Mouse (Mus musculus) G1E (cell line): ENCODE data around the gene 4933424G06Rik. TPM values are rescaled to one million over a fixed set of nuclear protein-coding genes. Genes with fewer than 3 reads are reported as not detected.

Experiments
- ATAC-seq: 2 replicates; pipeline ENCODE4 v1.8.0; 2016; ENCODE audit warnings: mild to moderate bottlenecking; ENCODE audit not compliant: insufficient number of reproducible peaks, poor library complexity, low FRiP score, severe bottlenecking; ENCODE audit errors: extremely low read depth
- DNase-seq: peaks from one replicate; pipeline ENCODE4 v3.0.0; 2012; ENCODE audit warnings: low spot score
- H3K27me3 ChIP-seq: 2 replicates; pipeline ENCODE4 v1.6.1; 2012; ENCODE audit warnings: mild to moderate bottlenecking, low read length, inconsistent platforms; ENCODE audit not compliant: insufficient read depth
- H3K36me3 ChIP-seq: replicated peaks from 2 replicates; pipeline ENCODE3; 2012; ENCODE audit warnings: mild to moderate bottlenecking, inconsistent platforms
- H3K4me1 ChIP-seq: 2 replicates; pipeline ENCODE4 v1.6.1; 2012; ENCODE audit warnings: low read depth, low read length, inconsistent platforms, mixed read lengths; ENCODE audit not compliant: insufficient read depth
- H3K4me3 ChIP-seq: 2 replicates; pipeline ENCODE4 v1.5.1; 2012; ENCODE audit warnings: low read depth, mild to moderate bottlenecking, inconsistent platforms, low read length, moderate library complexity, mixed read lengths
- H3K9me3 ChIP-seq: replicated peaks from 2 replicates; pipeline ENCODE4 v1.6.1; 2012; ENCODE audit warnings: inconsistent platforms
- CTCF ChIP-seq: IDR thresholded peaks from 2 replicates; pipeline ENCODE4 v1.5.1; 2012; ENCODE audit warnings: low read depth, low read length, inconsistent platforms, mixed read lengths
- GATA1 ChIP-seq: IDR thresholded peaks from 2 replicates; pipeline ENCODE4 v1.6.1; 2012; ENCODE audit warnings: borderline replicate concordance, low read length, inconsistent platforms, mixed read lengths
- GATA2 ChIP-seq: IDR thresholded peaks from 2 replicates; pipeline ENCODE4 v1.6.1; 2012; ENCODE audit warnings: low read depth, low read length, inconsistent platforms, borderline replicate concordance
- POLR2AphosphoS5 ChIP-seq: IDR thresholded peaks from 2 replicates; pipeline ENCODE4 v1.6.1; 2012; ENCODE audit warnings: low read depth, low read length, inconsistent platforms; ENCODE audit not compliant: insufficient replicate concordance
- TAL1 ChIP-seq: conservative IDR thresholded peaks from 2 replicates; pipeline ENCODE4 v1.6.1; 2012; ENCODE audit warnings: low read depth, low read length, inconsistent platforms, mixed read lengths
- polyA plus RNA-seq: library from polyadenylated mRNA; stranded (reverse); fragments of >175 nt; gene quantifications from 2 replicates; pipeline ENCODE4 v1.2.3, GENCODE M21; 2012
- total RNA-seq, 2 experiments: library from RNA; stranded (forward) in 1 of 2; stranded (reverse) in 1 of 2; fragments of 200-1000 nt in 1 of 2; fragments of >200 nt in 1 of 2; fragmentation: Nextera tagmentation in 1 of 2; gene quantifications; 2 replicates each; pipeline ENCODE4 v1.2.3; 2014 to 2017

Gene 4933424G06Rik
- total and polyA plus RNA-seq, 3 experiments = 0.38 to 0.75 TPM; not detected in 1

DNA sequence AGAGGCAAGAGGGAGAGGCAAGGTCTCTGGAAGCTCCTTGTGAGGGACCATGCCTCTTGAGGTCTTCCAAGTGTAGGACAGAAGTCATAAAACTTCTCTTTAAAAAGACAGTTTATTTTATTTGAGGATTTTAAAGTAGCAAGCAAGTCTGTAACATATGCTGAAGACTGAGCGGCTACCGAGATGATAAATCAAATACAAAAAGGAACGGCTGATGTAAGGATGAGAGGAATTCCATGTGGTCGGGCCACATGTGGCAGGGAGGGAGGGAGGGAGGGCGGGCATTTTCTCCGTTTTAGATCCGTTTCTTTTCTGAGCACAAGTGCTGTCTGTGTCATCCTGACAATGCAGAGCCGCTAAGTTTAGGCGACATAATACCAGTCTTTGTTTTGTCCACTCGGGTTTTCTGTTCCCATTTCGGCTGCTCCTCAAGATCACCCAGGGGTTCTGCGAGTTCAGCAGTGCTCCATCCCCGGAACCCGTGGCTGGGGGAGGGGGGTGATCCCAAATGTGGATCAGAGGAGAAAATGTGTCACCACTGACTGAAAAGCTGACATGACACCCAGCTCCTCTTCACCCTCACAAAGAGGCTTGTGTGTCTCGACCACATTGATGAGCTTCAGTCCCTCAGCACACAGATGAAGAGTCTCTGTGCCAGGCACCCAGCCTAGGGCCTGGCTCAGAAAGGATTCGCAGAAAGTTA lies 37.1 kb upstream of the 4933424G06Rik start:
- no peak for TF ChIP-seq GATA2
- no peak for TF ChIP-seq GATA1
- no peak for TF ChIP-seq POLR2AphosphoS5
- no peak for TF ChIP-seq TAL1
- no peak for TF ChIP-seq CTCF
- Histone ChIP-seq H3K27me3 (peaks cover 50% of the 10 kb centered on the region), H3K4me1 (no peaks in the 10 kb centered on the region), H3K9me3 (no peaks in the 10 kb centered on the region), H3K36me3 (no peaks in the 10 kb centered on the region), H3K4me3 (no peak overlapping the region)
- ATAC-seq (no peak), DNase-seq (no peak)

DNA sequence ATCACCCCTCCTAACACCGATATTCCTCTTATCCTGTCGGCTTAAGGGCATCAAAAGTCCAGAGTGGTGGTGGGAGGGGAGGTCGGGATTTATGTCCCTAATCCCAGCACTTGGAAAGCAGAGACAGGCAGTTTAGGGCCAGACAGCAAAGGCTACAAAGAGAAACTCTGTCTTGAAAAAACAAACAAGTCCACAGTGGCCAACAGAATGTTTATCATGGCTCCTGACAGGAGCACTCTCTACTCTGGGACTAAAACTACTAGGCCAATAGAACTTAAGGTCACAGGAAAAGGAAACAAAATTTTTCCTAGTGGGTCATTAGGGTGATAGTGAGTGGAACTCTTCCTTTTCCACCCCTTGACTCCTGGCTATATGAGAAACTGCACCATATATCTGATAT lies 35.0 kb upstream of the 4933424G06Rik start:
- H3K36me3 ChIP-seq = no peaks in the 10 kb centered on the region
- ATAC-seq = no peak
- TF ChIP-seq POLR2AphosphoS5 = no peak
- no peak for TF ChIP-seq TAL1
- no peak for TF ChIP-seq GATA2
- TF ChIP-seq CTCF = no peak
- TF ChIP-seq GATA1 = no peak
- H3K27me3 ChIP-seq = peaks cover 50% of the 10 kb centered on the region
- DNase-seq = no peak
- no peaks in the 10 kb centered on the region for H3K4me1 ChIP-seq
- no peak overlapping the region for H3K4me3 ChIP-seq
- no peaks in the 10 kb centered on the region for H3K9me3 ChIP-seq

DNA sequence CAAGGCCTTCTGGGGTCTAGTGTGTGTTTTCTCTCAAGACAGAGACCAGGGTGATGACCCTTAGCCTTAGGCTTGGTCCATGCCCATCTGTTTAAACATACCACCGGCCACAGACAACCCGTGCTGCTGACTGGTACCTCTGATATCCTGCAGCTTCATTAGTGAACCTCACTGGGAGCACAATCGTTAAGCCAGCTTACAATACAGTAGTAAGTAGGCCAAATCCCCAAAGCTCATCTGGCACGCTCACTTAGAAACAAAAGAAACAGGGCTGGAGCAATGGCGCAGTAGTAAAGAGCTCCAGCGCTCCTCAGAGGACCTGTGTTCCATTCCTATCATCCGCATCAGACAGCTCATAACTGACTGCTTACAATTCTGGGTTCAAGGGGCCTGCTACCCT lies 29.1 kb upstream of the 4933424G06Rik start:
- no peaks in the 10 kb centered on the region for H3K4me1 ChIP-seq
- no peaks in the 10 kb centered on the region for H3K9me3 ChIP-seq
- DNase-seq (no peak), ATAC-seq (no peak)
- no peak for TF ChIP-seq POLR2AphosphoS5
- TF ChIP-seq TAL1 = no peak
- no peak for TF ChIP-seq GATA2
- TF ChIP-seq GATA1 = no peak
- TF ChIP-seq CTCF = no peak
- peaks cover 38% of the 10 kb centered on the region for H3K27me3 ChIP-seq
- H3K36me3 ChIP-seq = no peaks in the 10 kb centered on the region
- no peak overlapping the region for H3K4me3 ChIP-seq

DNA sequence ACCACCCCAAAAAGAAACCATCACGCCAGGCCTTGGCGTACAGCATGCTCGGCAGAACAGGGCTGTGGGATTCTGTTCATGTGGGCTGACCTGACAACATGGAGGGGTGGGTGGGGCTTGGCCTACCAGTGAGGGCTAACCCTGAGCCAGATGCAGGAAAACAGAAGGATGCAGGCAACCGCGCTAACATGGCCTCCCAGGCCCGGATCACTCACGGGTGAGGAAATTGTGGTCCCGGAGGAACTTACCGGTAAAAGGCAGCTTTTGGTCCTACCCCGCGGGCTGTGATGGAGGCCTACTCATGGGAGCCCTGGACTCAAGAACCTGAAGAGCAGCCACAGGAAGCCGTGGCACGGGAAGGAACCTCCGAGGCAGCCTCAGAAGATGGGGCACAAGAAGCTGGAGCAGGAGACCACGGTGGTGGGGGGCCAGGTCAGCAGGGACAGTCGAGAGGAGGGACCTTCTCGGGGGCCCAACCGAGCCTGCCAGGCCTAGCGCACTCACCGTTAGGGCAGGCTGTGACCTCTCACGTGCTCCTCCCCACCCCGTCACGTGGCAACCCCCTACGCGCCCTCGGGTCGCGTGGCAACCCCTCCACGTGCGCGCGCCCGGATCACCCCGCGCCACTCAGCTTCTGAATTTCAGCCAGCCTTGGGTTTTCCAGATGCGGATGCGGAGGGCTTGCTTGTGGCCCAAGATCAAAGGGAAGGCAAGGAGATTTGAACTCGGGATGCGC lies 27.2 kb upstream of the 4933424G06Rik start, which contains the start of gene Fam178b:
Gene Fam178b (minus strand): TSS at position 564 of the 736 bp plus-strand sequence.
- Histone ChIP-seq H3K4me3 (no peak within 1 kb of the TSS; the same call in 1 of the 2 replicates), H3K27me3 (peaks cover 30% of the 10 kb centered on the region), H3K9me3 (no peaks in the 10 kb centered on the region), H3K4me1 (no peaks in the 10 kb centered on the region), H3K36me3 (no peaks in the 10 kb centered on the region)
- ATAC-seq = no peak
- DNase-seq = no peak
- TF ChIP-seq GATA2 = no peak
- no peak for TF ChIP-seq GATA1
- no peak for TF ChIP-seq POLR2AphosphoS5
- TF ChIP-seq TAL1 = no peak
- no peak for TF ChIP-seq CTCF

DNA sequence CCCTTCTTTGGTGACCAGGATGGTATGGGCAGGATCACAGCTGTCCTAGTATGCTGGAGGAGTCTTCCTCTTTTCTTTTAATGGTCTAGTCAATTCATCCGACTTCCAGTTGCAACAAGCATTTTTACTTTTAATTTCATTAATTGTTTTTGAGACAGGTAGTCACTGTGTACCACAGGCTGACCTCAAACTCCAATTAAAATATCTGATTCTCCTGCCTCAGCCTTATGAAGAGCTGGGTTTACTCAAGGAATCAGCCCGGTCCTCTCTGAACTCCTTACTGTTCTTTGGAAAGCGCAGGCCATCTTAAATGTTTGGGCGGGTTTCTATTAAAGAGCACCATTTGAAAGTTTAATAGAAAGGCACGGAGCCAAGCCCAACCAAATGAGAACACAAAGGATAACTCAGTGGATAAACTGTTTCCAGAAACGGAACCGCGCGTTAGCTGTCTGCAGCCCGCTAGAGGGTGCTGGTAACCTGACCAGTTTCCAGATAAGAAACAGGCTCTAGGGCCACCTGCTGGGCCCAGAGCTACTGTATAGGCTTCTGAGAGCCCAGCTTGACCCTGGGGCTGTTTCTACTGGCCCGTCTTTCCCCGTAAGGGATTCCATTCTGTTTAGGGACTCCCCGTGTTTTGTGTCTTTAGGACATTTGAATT lies 26.0 kb upstream of the 4933424G06Rik start:
- no peak overlapping the region for H3K4me3 ChIP-seq
- ATAC-seq = peak; percentile 63

More for the DNA sequence above, 26.0 kb upstream of the 4933424G06Rik start:
- H3K4me1 ChIP-seq = no peaks in the 10 kb centered on the region
- H3K36me3 ChIP-seq = no peaks in the 10 kb centered on the region
- peak; percentile 66 for DNase-seq
- 0 out of 2 replicates have a peak, but pooled peaks have one; percentile 21 for TF ChIP-seq CTCF
- TF ChIP-seq POLR2AphosphoS5 = no peak
- no peak for TF ChIP-seq TAL1
- no peak for TF ChIP-seq GATA2
- TF ChIP-seq GATA1 = no peak
- H3K27me3 ChIP-seq = peaks cover 27% of the 10 kb centered on the region
- H3K9me3 ChIP-seq = no peaks in the 10 kb centered on the region
